Mouse (Mus musculus) CH12.LX (cell line): ENCODE results near the gene BC107364.
A peak's percentile ranks its signal among the peaks of the same experiment; 100 is the strongest.

Experiments used
- CHD1 ChIP-seq: IDR thresholded peaks from 2 replicates; pipeline ENCODE4 v1.6.1; 2012; ENCODE audit warnings: low read depth, low read length, improper control_type of control experiment, inconsistent platforms
- CHD2 ChIP-seq: IDR thresholded peaks from 2 replicates; pipeline ENCODE4 v1.6.1; 2011; ENCODE audit warnings: low read length, improper control_type of control experiment
- CTCF ChIP-seq, 2 experiments: IDR thresholded peaks in 1 of 2; conservative IDR thresholded peaks in 1 of 2; 2 replicates each; pipeline ENCODE4 v1.5.1; 2011 to 2012; ENCODE audit warnings: low read depth in 2 of 2, low read length in 2 of 2, improper control_type of control experiment in 1 of 2, inconsistent platforms in 1 of 2, mild to moderate bottlenecking in 1 of 2, moderate library complexity in 1 of 2
- GABPA ChIP-seq: IDR thresholded peaks from 2 replicates; pipeline ENCODE4 v1.6.1; 2012; ENCODE audit warnings: low read depth, low read length, improper control_type of control experiment, inconsistent platforms; ENCODE audit not compliant: insufficient replicate concordance
- HCFC1 ChIP-seq: IDR thresholded peaks from 2 replicates; pipeline ENCODE4 v1.6.1; 2012; ENCODE audit warnings: low read depth, mild to moderate bottlenecking, inconsistent platforms, low read length, improper control_type of control experiment
- JUN ChIP-seq: IDR thresholded peaks from 2 replicates; pipeline ENCODE4 v1.6.1; 2011; ENCODE audit warnings: low read depth, mild to moderate bottlenecking, low read length, improper control_type of control experiment, moderate library complexity; ENCODE audit not compliant: insufficient read depth
- MAFK ChIP-seq: IDR thresholded peaks from 2 replicates; pipeline ENCODE4 v1.6.1; 2011; ENCODE audit warnings: low read length, improper control_type of control experiment; ENCODE audit not compliant: insufficient replicate concordance
- MAZ ChIP-seq: IDR thresholded peaks from 2 replicates; pipeline ENCODE4 v1.6.1; 2012; ENCODE audit warnings: low read depth, mild to moderate bottlenecking, inconsistent platforms, low read length, improper control_type of control experiment, moderate library complexity
- MXI1 ChIP-seq: IDR thresholded peaks from 2 replicates; pipeline ENCODE4 v1.6.1; 2011; ENCODE audit warnings: mild to moderate bottlenecking, low read depth, low read length, improper control_type of control experiment
- NRF1 ChIP-seq: IDR thresholded peaks from 2 replicates; pipeline ENCODE4 v1.6.1; 2014; ENCODE audit warnings: low read depth, mild to moderate bottlenecking, inconsistent platforms, low read length, improper control_type of control experiment, moderate library complexity
- POLR2A ChIP-seq: IDR thresholded peaks from 2 replicates; pipeline ENCODE4 v1.6.1; 2011; ENCODE audit warnings: low read depth, mild to moderate bottlenecking, improper control_type of control experiment, low read length
- UBTF ChIP-seq: IDR thresholded peaks from 2 replicates; pipeline ENCODE4 v1.6.1; 2012; ENCODE audit warnings: low read depth, mild to moderate bottlenecking, inconsistent platforms, low read length, improper control_type of control experiment, moderate library complexity
- USF2 ChIP-seq: conservative IDR thresholded peaks from 2 replicates; pipeline ENCODE4 v1.6.1; 2011; ENCODE audit warnings: low read depth, low read length, improper control_type of control experiment
- ZC3H11A ChIP-seq: IDR thresholded peaks from 2 replicates; pipeline ENCODE4 v1.6.1; 2012; ENCODE audit warnings: low read depth, mild to moderate bottlenecking, inconsistent platforms, low read length, improper control_type of control experiment

GRCm38 (mm10) chr3:96429819-96430132 lies 22.3 kb downstream of the BC107364 start:
- TF ChIP-seq MAFK (no peak), CHD1 (no peak), UBTF (no peak), GABPA (no peak), POLR2A (no peak), CTCF (conservative IDR thresholded peaks at IDR 0.05 in 1 of 2, IDR thresholded peaks at IDR 0.05 in 1 of 2; ENCODE audit: low read depth in 2 of 2, low read length in 2 of 2) (no peak), NRF1 (no peak), CHD2 (no peak), HCFC1 (no peak), MAZ (0 out of 2 replicates have a peak, but pooled peaks have one; percentile 9), USF2 (no peak), JUN (no peak), ZC3H11A (no peak), MXI1 (peak; percentile 63; the same call in 1 of the 2 replicates)
